ENCODE assay signal across 8 mouse cellular contexts in the genomic region with DNA sequence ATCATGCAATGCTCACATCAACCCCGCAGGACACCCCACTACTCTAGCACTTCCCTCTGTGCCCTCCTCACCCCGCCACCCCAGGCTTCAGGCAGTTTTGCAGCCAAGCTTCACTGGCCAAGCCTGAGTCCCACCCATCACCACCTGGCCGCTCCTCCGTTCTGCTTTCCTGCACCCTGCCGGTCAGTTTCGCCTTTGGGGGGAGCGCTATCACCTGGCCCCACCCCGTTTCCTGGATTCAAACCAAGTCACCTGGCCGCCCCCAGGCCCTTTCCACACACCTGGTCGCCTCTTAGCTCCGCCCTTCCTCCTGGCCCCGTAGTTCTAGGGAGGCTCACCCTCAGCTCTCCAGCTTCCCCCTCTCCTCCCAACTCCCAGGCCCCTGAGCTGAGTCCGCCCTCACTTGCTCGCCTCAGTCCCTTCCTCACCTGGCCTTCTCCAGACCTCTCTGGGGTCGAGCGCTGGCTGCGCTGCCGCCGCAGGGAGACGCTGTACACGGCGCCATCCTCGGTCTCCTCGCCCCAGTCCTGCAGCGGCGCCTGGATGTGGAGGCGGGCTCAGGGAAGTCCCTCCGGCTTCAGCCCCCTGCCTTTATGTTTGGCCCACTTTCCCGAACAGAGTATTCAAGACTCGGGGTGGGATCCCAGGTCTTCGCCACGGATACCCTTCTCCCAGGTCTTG. TPM values are rescaled to one million over a fixed set of nuclear protein-coding genes. Genes with fewer than 3 reads are reported as not detected.
DNase-seq lines count a peak whose midpoint lies in the region; ATAC-seq and TF ChIP-seq lines count a peak whose summit lies in the region.

No protein-coding gene starts in this region.

- WGBS in hindbrain, embryonic 16.5 days, result under 1% methylated on average over 32 of the region's 32 CpGs
- WGBS in liver, embryonic 14.5 days (ENCODE audit: insufficient replicate concordance), result 2% methylated on average over 32 of the region's 32 CpGs
- WGBS in neural tube, embryonic 15.5 days, result under 1% methylated on average over 32 of the region's 32 CpGs

- H3K4me1 ChIP-seq in cortical plate, adult 2 months (ENCODE audit: control insufficient read depth, insufficient read depth, low read length), result 0 out of 2 replicates have a peak, but pooled peaks cover 2% of the 10 kb centered on the region
- H3K4me1 ChIP-seq in hindbrain, embryonic 16.5 days (ENCODE audit: control insufficient read depth, insufficient read depth, low read depth, low read length), result peaks cover 21% of the 10 kb centered on the region
- H3K4me1 ChIP-seq in liver, embryonic 14.5 days (replicated peaks; ENCODE audit: control insufficient read depth in 2 of 2, insufficient read depth in 2 of 2, low read length in 1 of 2), result no peaks in the 10 kb centered on the region
- H3K4me1 ChIP-seq in neural tube, embryonic 15.5 days, result peaks cover 25% of the 10 kb centered on the region

- TF ChIP-seq EP300 in liver, embryonic 14.5 days (IDR thresholded peaks at IDR 0.05; ENCODE audit: low read depth), result no peak

- H3K4me3 ChIP-seq in cortical plate, adult 2 months (ENCODE audit: insufficient read depth, low read length), result peak overlapping the region; percentile 33; the same call in 1 of the 2 replicates
- peak overlapping the region; percentile 42 for H3K4me3 ChIP-seq in hindbrain, embryonic 16.5 days (ENCODE audit: low read length)
- H3K4me3 ChIP-seq in liver, embryonic 14.5 days (ENCODE audit: insufficient read depth in 1 of 2, low read depth in 2 of 2, low read length in 2 of 2), result peak overlapping the region in 1 of 2 experiments; percentile 4; a peak in 2 of 4 replicates
- H3K4me3 ChIP-seq in neural tube, embryonic 15.5 days (replicated peaks), result peak overlapping the region; percentile 34

- peak overlapping the region; percentile 54 for H3K9ac ChIP-seq in hindbrain, embryonic 16.5 days (ENCODE audit: low read depth, low read length)
- H3K9ac ChIP-seq in liver, embryonic 14.5 days (replicated peaks), result no peak overlapping the region
- peak overlapping the region; percentile 17 for H3K9ac ChIP-seq in neural tube, embryonic 15.5 days (replicated peaks)

- no peaks in the 10 kb centered on the region for H3K36me3 ChIP-seq in hindbrain, embryonic 16.5 days (ENCODE audit: control insufficient read depth, insufficient read depth, low read length)
- H3K36me3 ChIP-seq in liver, embryonic 14.5 days (replicated peaks; ENCODE audit: control insufficient read depth, insufficient read depth, low read depth), result no peaks in the 10 kb centered on the region
- no peaks in the 10 kb centered on the region for H3K36me3 ChIP-seq in neural tube, embryonic 15.5 days

- 0 out of 2 replicates have a peak, but pooled peaks have one; percentile 13 for ATAC-seq in hindbrain, embryonic 16.5 days
- ATAC-seq in liver, embryonic 14.5 days (ENCODE audit: insufficient read depth), result no peak
- ATAC-seq in neural tube, embryonic 15.5 days (ENCODE audit: low FRiP score), result no peak

- DNase-seq in thymus, postnatal 4 days, result peak; percentile 32
- DNase-seq in thymus, postnatal 10 days (ENCODE audit: low spot score in 2 of 2), result no peak
- DNase-seq in liver, embryonic 14.5 days (ENCODE audit: low read depth in 3 of 3, low spot score in 3 of 3), result no peak
- no peak for DNase-seq in left cerebral cortex, adult 11 months (ENCODE audit: low spot score)
- DNase-seq in c-Kit-positive CD71-positive TER-119-positive erythroid progenitor cells, embryonic 14.5 days (ENCODE audit: low spot score), result no peak

- peak overlapping the region; percentile 78 for H3K4me2 ChIP-seq in hindbrain, embryonic 16.5 days (ENCODE audit: low read length)
- H3K4me2 ChIP-seq in liver, embryonic 14.5 days (ENCODE audit: low read depth), result peak overlapping the region; percentile 11
- H3K4me2 ChIP-seq in neural tube, embryonic 15.5 days, result peak overlapping the region; percentile 62

- H3K27ac ChIP-seq in cortical plate, adult 2 months (ENCODE audit: insufficient read depth, low read length), result no peak overlapping the region
- H3K27ac ChIP-seq in hindbrain, embryonic 16.5 days (ENCODE audit: low read depth, low read length), result no peak overlapping the region
- H3K27ac ChIP-seq in liver, embryonic 14.5 days, result no peak overlapping the region
- H3K27ac ChIP-seq in neural tube, embryonic 15.5 days (replicated peaks), result no peak overlapping the region

- no peak for TF ChIP-seq POLR2A in cortical plate, adult 2 months (IDR thresholded peaks at IDR 0.05; ENCODE audit: extremely low read depth, insufficient read depth, low read length)

- H3K9me3 ChIP-seq in hindbrain, embryonic 16.5 days (ENCODE audit: control insufficient read depth, low read length), result no peaks in the 10 kb centered on the region
- H3K9me3 ChIP-seq in liver, embryonic 14.5 days (ENCODE audit: control insufficient read depth, low read length), result no peaks in the 10 kb centered on the region
- H3K9me3 ChIP-seq in neural tube, embryonic 15.5 days (replicated peaks), result no peaks in the 10 kb centered on the region

- no peak for TF ChIP-seq CTCF in cortical plate, adult 2 months (IDR thresholded peaks at IDR 0.05; ENCODE audit: extremely low read depth, insufficient read depth, low read length)
- no peak for TF ChIP-seq CTCF in liver, embryonic 14.5 days (IDR thresholded peaks at IDR 0.05; ENCODE audit: low read depth)

- H3K27me3 ChIP-seq in hindbrain, embryonic 16.5 days (replicated peaks; ENCODE audit: control insufficient read depth, insufficient read depth, low read length), result peaks cover 52% of the 10 kb centered on the region
- peaks cover 70% of the 10 kb centered on the region for H3K27me3 ChIP-seq in liver, embryonic 14.5 days (ENCODE audit: control insufficient read depth, insufficient read depth, low read length)
- H3K27me3 ChIP-seq in neural tube, embryonic 15.5 days (replicated peaks), result peaks cover 61% of the 10 kb centered on the region

RNA-seq across cellular contexts. Expression of gene Rgl3, which starts 0.7 kb away (rescaled TPM):
- polyA plus RNA-seq in cortical plate, adult 2 months (2012; rRNA removed), result 5.2 and 5.4 TPM in 2 replicates
- 2.0 and 2.1 TPM in 2 replicates for polyA plus RNA-seq in hindbrain, embryonic 16.5 days (2015; fragmentation: Nextera tagmentation; extraction: Ambion mirVana)
- 0.19 and 0.24 TPM in 2 replicates for polyA plus RNA-seq in liver, embryonic 14.5 days (2012; rRNA removed)
- 0.27 TPM in 1 of 2 replicates, not detected in the other for polyA plus RNA-seq in liver, embryonic 14.5 days (2014; fragmentation: Nextera tagmentation; extraction: Ambion mirVana)
- 1.6 and 4.6 TPM in 2 replicates for polyA plus RNA-seq in neural tube, embryonic 15.5 days (2015; fragmentation: Nextera tagmentation; extraction: Ambion mirVana)

RNA-seq across cellular contexts. Expression of gene Ccdc151, which starts 13.9 kb away (rescaled TPM):
- 7.7 and 7.9 TPM in 2 replicates for polyA plus RNA-seq in cortical plate, adult 2 months (2012; rRNA removed)
- 5.9 and 6.4 TPM in 2 replicates for polyA plus RNA-seq in hindbrain, embryonic 16.5 days (2015; fragmentation: Nextera tagmentation; extraction: Ambion mirVana)
- 0.02 and 0.06 TPM in 2 replicates for polyA plus RNA-seq in liver, embryonic 14.5 days (2012; rRNA removed)
- not detected in 2 replicates for polyA plus RNA-seq in liver, embryonic 14.5 days (2014; fragmentation: Nextera tagmentation; extraction: Ambion mirVana)
- 4.0 and 4.5 TPM in 2 replicates for polyA plus RNA-seq in neural tube, embryonic 15.5 days (2015; fragmentation: Nextera tagmentation; extraction: Ambion mirVana)

RNA-seq across cellular contexts. Expression of gene Prkcsh, which starts 14.0 kb away (rescaled TPM):
- polyA plus RNA-seq in cortical plate, adult 2 months (2012; rRNA removed), result 99.1 and 103 TPM in 2 replicates
- 93.7 and 97.3 TPM in 2 replicates for polyA plus RNA-seq in hindbrain, embryonic 16.5 days (2015; fragmentation: Nextera tagmentation; extraction: Ambion mirVana)
- polyA plus RNA-seq in liver, embryonic 14.5 days (2012; rRNA removed), result 31.5 and 45.1 TPM in 2 replicates
- polyA plus RNA-seq in liver, embryonic 14.5 days (2014; fragmentation: Nextera tagmentation; extraction: Ambion mirVana), result 29.2 and 31.2 TPM in 2 replicates
- polyA plus RNA-seq in neural tube, embryonic 15.5 days (2015; fragmentation: Nextera tagmentation; extraction: Ambion mirVana), result 93.8 and 99.4 TPM in 2 replicates

RNA-seq across cellular contexts. Expression of gene Epor, which starts 25.3 kb away (rescaled TPM):
- polyA plus RNA-seq in cortical plate, adult 2 months (2012; rRNA removed), result 12.6 and 15.3 TPM in 2 replicates
- polyA plus RNA-seq in hindbrain, embryonic 16.5 days (2015; fragmentation: Nextera tagmentation; extraction: Ambion mirVana), result 1.2 and 1.4 TPM in 2 replicates
- polyA plus RNA-seq in liver, embryonic 14.5 days (2012; rRNA removed), result 146 and 180 TPM in 2 replicates
- polyA plus RNA-seq in liver, embryonic 14.5 days (2014; fragmentation: Nextera tagmentation; extraction: Ambion mirVana), result 82.6 and 96.5 TPM in 2 replicates
- 1.0 and 2.2 TPM in 2 replicates for polyA plus RNA-seq in neural tube, embryonic 15.5 days (2015; fragmentation: Nextera tagmentation; extraction: Ambion mirVana)

RNA-seq across cellular contexts. Expression of gene Swsap1, which starts 33.0 kb away (rescaled TPM):
- polyA plus RNA-seq in cortical plate, adult 2 months (2012; rRNA removed), result 7.3 and 8.1 TPM in 2 replicates
- polyA plus RNA-seq in hindbrain, embryonic 16.5 days (2015; fragmentation: Nextera tagmentation; extraction: Ambion mirVana), result 8.1 and 8.7 TPM in 2 replicates
- 1.4 TPM in 2 replicates for polyA plus RNA-seq in liver, embryonic 14.5 days (2012; rRNA removed)
- polyA plus RNA-seq in liver, embryonic 14.5 days (2014; fragmentation: Nextera tagmentation; extraction: Ambion mirVana), result 3.5 and 3.6 TPM in 2 replicates
- polyA plus RNA-seq in neural tube, embryonic 15.5 days (2015; fragmentation: Nextera tagmentation; extraction: Ambion mirVana), result 9.5 and 10.8 TPM in 2 replicates

Comparison
In these comparisons a context has a peak if more than half of its experiments do, and no peak if none do; other contexts are left out.
1. H3K4me2 ChIP-seq: peak in every context shown above with its lines; median percentile 78 in hindbrain, embryonic 16.5 days; 62 in neural tube, embryonic 15.5 days; 11 in liver, embryonic 14.5 days.